Mouse (Mus musculus): ENCODE measurements at regions not wholly inside any gene's neighbourhood (a gene's known extent, or its start where the extent isn't known, plus 50 kb on each side); places are given as distances from the start of the nearest gene placed in this dataset.

DNA sequence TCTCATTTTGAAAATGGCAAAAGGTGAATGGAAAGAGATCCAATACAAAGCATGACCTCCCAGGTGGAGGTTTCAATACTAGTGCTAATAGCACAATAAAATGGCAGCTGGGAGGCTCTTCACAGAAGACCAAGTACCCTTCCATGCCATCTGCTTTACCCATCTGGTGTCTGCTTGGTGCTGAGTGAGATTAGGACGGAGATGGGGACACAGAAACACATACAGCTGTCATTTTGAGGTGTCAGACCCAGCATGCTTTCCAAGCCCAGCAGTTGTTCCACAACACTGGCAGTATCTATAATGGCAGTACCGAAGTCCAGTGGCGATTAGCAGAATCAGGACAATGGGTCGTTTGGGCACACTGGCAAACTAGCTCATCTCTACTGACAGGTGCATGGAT lies 118.9 kb upstream of the 1700064H15Rik start:
- DNase-seq (ENCODE audit: extremely low spot score in 1 of 2, low spot score in 1 of 2): no peak

DNA sequence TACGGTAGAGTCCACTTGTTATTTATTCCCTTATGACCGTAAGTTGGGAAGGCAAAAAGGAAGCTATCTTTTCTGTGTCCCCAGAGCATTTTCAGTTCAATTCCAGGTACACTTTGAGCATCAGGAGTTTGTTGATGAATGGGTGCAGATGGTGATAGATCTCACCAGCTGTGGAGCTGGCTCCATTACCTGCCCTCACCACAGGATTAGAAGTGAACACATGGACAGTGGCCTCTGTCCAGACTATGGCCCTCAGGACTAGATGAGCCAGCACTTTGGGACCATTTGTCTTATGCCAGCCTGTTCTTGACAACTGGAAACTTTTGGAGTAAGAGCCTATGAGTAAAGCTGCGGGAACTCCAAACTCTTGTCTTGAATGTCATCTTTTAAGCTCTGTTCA lies 123.5 kb upstream of the 1700064H15Rik start:
- no peak for DNase-seq (ENCODE audit: extremely low spot score in 1 of 2, low spot score in 1 of 2)

DNA sequence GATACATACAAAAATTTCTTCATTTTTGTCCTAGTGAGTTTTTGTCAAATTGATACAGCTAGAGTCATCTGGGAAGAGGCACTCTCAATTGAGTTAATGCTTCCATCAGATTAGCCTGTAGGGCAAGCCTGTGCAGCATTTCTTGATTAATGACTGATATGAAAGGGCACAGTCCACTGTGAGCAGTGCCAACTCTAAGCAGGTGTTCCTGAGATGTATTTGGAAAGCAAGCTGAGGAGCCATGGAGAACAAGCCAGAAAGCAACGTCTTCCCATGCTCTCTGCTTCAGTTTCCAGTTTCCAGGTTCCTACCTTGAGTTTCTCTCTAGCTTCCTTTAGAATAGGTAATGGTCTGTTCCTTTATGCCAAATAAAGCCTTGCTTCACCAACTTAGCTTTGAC lies 125.5 kb upstream of the 1700064H15Rik start:
- no peak for DNase-seq (ENCODE audit: extremely low spot score in 1 of 2, low spot score in 1 of 2)

- DNase-seq (ENCODE audit: extremely low spot score in 1 of 2, low spot score in 1 of 2): no peak
Observed at GRCm38 (mm10) chr3:19754636-19755035, 126.2 kb upstream of the 1700064H15Rik start.

DNA sequence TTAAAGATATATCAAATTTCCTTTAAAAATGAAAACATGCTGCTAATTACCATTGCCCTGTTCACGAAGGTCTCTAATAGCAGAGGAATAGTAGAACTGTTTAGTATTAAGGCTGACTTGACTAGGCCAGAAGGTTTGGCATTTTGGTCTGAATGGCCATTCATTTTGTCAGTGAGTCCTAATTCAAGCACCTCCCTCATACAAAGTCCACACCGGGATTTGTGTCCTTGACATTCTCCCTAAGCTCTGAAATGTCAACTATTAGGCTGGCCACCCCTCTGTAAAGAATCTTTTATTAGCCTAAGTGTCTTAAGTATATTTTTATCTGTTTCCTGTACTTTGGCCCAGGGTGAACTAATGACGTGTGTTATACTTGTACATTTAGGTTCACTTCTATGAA lies 126.7 kb upstream of the 1700064H15Rik start:
- no peak for DNase-seq (ENCODE audit: extremely low spot score in 1 of 2, low spot score in 1 of 2)

DNA sequence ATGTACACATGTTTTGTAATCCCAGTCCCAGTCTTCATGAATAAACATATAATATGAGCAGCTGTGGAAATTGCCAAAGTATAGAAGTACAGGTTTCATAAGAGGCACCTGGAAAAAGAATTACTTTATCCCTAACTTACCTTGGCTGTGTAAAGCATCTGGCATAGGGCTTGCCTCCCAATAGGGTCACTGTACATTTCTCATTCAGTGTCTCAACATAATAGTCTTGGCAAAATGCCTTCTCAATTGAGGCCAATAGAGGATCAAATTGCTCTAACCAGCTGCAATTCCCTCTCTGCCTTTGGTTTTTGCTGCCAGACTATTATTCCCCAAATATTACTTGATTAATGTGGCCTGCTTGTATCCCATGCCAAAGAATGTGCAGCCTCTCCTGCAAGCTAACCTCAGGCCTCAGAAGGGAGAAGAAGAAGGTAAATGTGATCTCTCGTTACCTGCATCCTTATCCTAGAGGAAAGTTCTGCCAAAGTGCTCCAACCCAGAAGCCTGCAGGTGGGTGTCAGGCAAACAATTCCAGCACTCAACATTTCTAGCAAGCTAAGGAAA lies 158.2 kb upstream of the Cp start:
- no peak for DNase-seq (ENCODE audit: extremely low spot score in 1 of 2, low spot score in 1 of 2)

GRCm38 (mm10) chr3:19810034-19810433 lies 146.8 kb upstream of the Cp start:
- DNase-seq (ENCODE audit: extremely low spot score in 1 of 2, low spot score in 1 of 2): no peak

DNA sequence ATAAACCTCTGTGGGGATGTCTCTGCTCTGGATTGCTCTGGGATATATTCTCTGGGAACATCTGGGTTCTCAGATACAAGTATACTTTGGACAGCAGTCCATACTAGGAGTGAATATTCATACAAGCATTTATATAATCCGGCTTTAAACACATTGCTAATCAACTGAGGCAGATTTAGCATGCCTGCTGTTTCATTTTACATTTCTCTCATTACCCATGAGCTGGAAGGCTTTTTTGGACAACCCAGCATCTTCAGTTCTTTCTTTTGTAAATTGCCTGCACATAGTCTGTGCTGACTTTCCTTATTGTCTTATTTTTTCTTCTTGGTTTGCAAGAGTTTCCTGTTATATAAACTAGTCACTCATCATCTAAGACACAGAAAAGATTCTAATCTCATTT lies 131.9 kb upstream of the Cp start:
- DNase-seq (ENCODE audit: extremely low spot score in 1 of 2, low spot score in 1 of 2): no peak

GRCm38 (mm10) chr3:19828518-19829246 lies 128.2 kb upstream of the Cp start:
- DNase-seq (ENCODE audit: extremely low spot score in 1 of 2, low spot score in 1 of 2): no peak

DNA sequence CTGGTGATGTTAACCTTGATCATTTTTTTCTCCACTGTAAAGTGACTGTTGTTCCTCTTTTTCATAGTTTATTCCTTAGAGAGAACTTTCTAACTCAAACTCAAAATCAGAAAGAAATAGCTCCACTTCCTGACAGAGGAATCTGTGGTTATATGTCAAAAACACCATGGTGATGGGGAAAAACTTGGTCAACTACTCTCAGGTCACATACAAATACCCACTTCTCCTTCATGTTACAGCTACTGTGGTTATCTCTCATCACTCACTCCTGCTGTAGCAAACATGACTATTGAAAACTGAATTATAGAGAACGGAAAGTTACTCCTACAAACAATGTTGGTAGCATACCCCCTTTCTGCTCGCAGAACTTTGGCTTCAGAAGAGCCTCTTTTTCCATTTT lies 127.1 kb upstream of the Cp start:
- DNase-seq (ENCODE audit: extremely low spot score in 1 of 2, low spot score in 1 of 2): no peak

DNA sequence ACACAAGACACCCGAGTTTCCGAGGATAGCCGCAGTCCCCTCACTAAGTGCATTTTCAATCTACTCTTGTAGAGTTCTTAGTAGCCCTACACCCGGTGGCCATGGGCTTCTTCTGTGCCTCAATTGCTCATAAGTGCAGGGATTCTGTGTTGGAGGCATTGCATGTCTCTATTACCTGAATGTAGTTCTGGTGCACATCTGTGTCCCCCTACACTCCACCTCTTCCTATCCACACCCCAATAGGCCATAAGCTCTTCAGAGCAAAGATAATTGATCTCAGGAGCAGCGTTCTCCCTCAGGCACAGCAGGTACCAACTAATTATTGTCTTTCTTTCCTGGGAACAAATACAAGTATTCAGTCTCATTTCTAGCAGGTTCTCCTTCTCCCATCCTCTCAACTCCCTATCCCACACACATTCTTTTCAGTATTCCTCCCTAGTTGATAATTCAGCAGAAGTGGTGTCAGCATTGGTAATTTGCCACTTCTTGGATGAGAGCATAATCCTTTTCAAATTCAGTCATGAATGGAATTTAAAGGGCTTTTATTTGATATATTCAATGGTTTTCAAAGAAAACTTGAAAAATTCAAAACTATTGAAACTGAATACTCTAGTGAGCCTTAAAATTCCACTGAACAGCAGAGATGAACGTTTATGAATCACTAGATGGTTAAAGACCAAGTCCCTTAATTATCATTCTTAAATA lies 108.7 kb upstream of the Cp start:
- DNase-seq (ENCODE audit: extremely low spot score in 1 of 2, low spot score in 1 of 2): no peak

GRCm38 (mm10) chr3:19848736-19849269 lies 108.1 kb upstream of the Cp start:
- DNase-seq (ENCODE audit: extremely low spot score in 1 of 2, low spot score in 1 of 2): no peak

DNA sequence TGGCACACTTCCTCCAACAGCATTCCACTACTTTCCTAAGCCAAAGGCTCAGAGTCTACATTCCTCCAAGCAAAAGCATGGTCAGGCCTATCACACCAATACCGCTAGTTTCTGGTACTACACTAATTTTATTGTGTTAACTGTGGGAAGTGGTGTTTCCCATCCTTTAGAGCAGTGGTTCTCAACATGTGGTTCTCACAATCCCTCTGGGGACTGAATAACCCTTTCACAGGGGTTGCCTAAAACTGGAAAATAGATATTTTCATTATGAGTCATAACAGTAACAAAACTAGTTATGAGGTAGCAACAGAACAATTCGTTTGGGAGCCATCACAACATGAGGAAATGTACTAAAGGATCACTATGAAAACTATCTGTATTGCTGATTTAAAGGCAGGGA lies 74.2 kb upstream of the Cp start:
- DNase-seq (ENCODE audit: extremely low spot score in 1 of 2, low spot score in 1 of 2): no peak

DNA sequence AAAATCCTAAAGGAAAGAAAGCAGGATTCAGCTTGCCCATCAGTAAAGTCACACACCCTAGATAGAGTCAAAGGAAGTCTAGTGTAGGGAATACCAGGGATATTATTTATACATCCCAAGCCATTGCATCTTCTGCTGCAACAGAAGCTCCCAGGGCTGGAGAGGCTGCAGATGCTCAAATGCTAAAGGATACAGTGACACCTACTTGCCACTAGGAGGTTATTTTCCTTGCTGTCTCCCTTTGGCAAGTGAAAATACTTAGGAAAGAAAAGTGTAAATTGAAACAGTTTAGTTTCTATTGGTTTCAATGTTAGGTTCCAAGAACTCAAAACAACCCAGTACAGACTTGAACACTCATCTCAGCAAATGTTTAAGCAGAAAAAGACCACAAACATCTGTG lies 68.4 kb upstream of the Cp start:
- DNase-seq (ENCODE audit: extremely low spot score in 1 of 2, low spot score in 1 of 2): peak in 1 of 2 experiments; percentile 20

GRCm38 (mm10) chr3:19894258-19894629 lies 62.6 kb upstream of the Cp start:
- DNase-seq (ENCODE audit: extremely low spot score in 1 of 2, low spot score in 1 of 2): no peak

- DNase-seq (ENCODE audit: extremely low spot score in 1 of 2, low spot score in 1 of 2): peak; percentile 95 to 99
Observed at GRCm38 (mm10) chr3:19894630-19895578, 62.0 kb upstream of the Cp start.

DNA sequence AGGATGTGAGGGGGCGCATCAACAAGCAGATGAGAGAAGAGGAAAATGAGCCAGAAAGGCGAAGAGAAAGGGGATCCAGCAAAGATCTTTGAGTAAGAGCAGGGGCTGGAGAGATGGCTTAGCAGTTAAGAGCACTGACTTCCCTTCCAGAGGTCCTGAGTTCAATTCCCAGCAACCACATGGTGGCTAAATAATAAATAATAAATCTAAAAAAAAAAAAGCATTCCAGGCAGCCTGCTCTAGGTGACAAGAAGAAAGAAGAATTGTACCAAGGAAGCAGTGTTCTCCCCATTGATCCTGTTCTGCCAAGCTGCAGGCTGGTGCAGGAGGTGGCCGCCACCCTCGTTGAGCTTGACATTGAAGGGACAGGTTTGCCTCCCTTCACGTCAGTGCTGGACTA lies 61.1 kb upstream of the Cp start:
- peak in 1 of 2 experiments; percentile 11 for DNase-seq (ENCODE audit: extremely low spot score in 1 of 2, low spot score in 1 of 2)

DNA sequence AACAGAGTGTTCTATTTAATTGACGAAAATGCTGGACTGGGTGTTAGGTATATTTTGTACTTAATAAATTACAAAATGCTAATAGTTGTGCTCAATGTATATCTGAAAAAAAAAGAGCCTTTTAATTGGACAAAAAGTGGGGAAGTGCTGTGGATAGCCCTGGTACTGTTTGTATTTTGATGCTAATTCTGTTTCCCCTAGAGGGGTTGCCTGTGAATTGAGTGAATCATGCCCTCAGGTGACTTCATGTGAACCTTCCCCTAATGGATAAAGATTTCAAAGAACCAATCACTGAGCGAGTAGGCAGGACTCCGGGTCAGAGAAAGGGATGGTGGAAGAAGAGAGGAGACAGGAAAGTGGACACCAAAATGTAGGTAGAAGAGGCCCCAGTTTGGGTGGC lies 59.7 kb upstream of the Cp start:
- DNase-seq (ENCODE audit: extremely low spot score in 1 of 2, low spot score in 1 of 2): no peak

DNA sequence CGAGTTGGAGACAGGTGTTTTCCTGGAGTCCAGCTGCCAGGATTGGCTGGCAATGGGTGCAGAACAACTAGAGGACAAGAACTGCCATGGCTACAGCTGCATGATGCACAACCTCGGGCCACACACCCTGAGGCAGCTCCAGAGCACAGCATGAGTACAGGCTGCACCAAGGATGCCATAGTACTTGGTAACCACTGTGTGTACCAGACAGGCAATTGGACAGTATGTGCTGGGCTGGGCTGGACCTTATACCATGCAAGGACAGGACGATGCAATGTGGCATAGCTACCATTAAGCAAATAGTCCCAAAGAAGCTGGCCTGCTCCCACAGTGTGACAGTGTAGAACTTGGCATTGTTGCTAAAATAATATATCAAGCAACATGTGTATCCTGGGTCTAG lies 54.6 kb upstream of the Cp start:
- no peak for DNase-seq (ENCODE audit: extremely low spot score in 1 of 2, low spot score in 1 of 2)

- peak in 1 of 2 experiments; percentile 74 for DNase-seq (ENCODE audit: extremely low spot score in 1 of 2, low spot score in 1 of 2)
Observed at GRCm38 (mm10) chr3:19904446-19905275, 52.2 kb upstream of the Cp start.

Measured in frontal cortex, adult 2 months (tissue).